Mouse (Mus musculus): ENCODE measurements around the gene Olfr1412. TPM values are rescaled to one million over a fixed set of nuclear protein-coding genes. Genes with fewer than 3 reads are reported as not detected.

Gene Olfr1412
- polyA plus RNA-seq (2016; fragmentation: Nextera tagmentation; extraction: Ambion mirVana), result not detected in 2 replicates

DNA sequence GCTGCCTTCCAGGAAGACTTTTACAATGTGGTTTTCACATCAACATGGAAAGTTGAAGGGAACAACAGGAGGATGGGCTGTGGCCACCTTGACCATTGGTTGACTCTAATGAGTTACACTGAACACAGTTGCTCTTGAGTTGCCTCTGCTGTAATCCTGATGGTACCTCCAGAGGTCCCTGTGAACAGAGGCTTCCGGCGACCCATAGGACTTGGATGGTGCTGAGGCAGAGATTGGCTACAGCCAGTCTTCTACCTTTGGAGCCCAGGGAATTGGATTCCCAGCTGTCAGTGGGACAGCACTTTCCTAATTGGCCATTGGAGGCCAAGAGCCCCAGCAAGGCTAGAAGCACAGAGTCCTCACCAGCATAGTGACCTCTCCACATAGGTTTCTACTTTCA is at the start of gene Olfr1412:
Gene Olfr1412, plus strand, starts transcription at position 301 of the 400 bp plus-strand sequence.
- Histone ChIP-seq H3K4me1 (replicated peaks) (no peaks in the 10 kb centered on the region), H3K4me3 (no peak within 1 kb of the TSS), H3K9me3 (no peaks in the 10 kb centered on the region), H3K36me3 (no peaks in the 10 kb centered on the region), H3K27me3 (ENCODE audit: insufficient read depth, poor library complexity, severe bottlenecking) (no peaks in the 10 kb centered on the region), H3K27ac (no peak within 1 kb of the TSS)
- WGBS, result 83% methylated on average over 2 of the region's 2 CpGs
- no peak for DNase-seq (ENCODE audit: low spot score)

DNA sequence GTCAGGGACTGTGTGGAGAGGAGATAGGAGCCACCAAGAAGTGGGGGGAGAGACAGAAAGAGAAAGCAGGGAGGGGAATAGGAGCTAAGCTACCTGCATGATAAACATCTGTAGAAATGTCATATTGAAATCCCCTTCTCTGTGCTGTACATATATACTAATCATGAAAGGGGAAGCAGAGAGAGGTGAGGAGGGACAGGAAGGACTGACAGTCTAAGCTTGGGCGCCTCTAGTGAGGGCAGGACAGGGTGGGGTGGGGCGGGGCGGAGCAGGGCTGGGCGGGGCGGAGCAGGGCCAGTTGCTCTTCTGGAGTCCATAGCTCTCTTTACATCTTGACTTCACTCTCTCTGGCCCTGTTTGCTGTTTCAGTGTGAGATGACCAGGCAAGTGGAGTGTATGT is 48.6 kb upstream of the Olfr1412 start:
- H3K4me3 ChIP-seq, result no peak overlapping the region
- DNase-seq (ENCODE audit: low spot score), result no peak
- H3K27ac ChIP-seq, result no peak overlapping the region
- no peaks in the 10 kb centered on the region for H3K4me1 ChIP-seq (replicated peaks)
- no peaks in the 10 kb centered on the region for H3K27me3 ChIP-seq (ENCODE audit: insufficient read depth, poor library complexity, severe bottlenecking)
- 45% methylated on average over 5 of the region's 5 CpGs for WGBS
- no peaks in the 10 kb centered on the region for H3K36me3 ChIP-seq
- no peaks in the 10 kb centered on the region for H3K9me3 ChIP-seq

GRCm38 (mm10) chr1:92539071-92539470 is 46.5 kb upstream of the Olfr1412 start:
- H3K4me3 ChIP-seq, result no peak overlapping the region
- DNase-seq (ENCODE audit: low spot score), result no peak
- no peaks in the 10 kb centered on the region for H3K9me3 ChIP-seq
- WGBS, result 47% methylated on average over 2 of the region's 2 CpGs
- H3K4me1 ChIP-seq (replicated peaks), result no peaks in the 10 kb centered on the region
- H3K27ac ChIP-seq, result no peak overlapping the region
- H3K27me3 ChIP-seq (ENCODE audit: insufficient read depth, poor library complexity, severe bottlenecking), result no peaks in the 10 kb centered on the region
- H3K36me3 ChIP-seq, result no peaks in the 10 kb centered on the region

DNA sequence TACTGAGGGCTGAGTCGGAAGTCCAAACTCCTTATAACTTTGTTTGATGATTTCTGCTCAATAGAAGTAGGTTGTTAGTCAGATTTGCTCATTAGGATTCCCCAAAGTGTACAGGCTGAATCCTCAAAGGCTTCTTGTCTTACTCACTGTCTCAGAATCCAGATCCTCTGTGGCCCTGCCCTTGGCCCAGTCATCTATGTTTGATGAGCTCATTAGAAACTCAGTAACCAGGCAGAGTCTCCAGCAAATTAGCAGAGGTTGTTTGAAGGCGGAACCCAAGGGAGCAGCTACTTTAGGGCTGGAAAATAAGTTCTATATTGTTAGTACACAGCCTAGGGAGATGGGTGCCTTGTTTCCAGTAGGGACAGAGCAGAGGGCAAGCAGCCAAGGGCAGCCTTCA is 39.6 kb upstream of the Olfr1412 start:
- Histone ChIP-seq H3K27ac (no peak overlapping the region), H3K27me3 (ENCODE audit: insufficient read depth, poor library complexity, severe bottlenecking) (no peaks in the 10 kb centered on the region), H3K36me3 (no peaks in the 10 kb centered on the region), H3K9me3 (no peaks in the 10 kb centered on the region), H3K4me1 (replicated peaks) (no peaks in the 10 kb centered on the region), H3K4me3 (no peak overlapping the region)
- DNase-seq (ENCODE audit: low spot score), result no peak
- WGBS, result 84% methylated on average over 2 of the region's 2 CpGs

DNA sequence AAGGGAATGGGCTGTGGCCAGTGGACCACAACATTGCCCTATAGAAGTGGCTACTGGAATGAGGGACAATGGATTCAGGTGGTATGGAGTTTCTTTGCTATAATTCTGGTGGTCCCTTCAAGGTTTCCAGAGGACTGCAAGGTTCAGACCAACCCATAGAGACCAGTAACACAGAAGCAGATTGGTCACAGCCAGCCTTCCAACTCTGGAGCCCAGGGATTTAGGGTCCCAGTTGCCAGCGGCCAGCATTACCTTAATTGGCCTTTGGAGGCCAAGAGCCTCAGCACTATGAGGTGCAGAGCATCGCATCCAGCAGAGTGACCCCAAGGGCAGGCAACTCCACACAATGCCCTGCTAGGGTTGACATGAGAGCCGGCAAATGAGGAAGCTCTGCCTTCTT is 14.6 kb upstream of the Olfr1412 start, which contains the start of gene Olfr1413:
Gene Olfr1413, plus strand, starts transcription at position 301 of the 400 bp plus-strand sequence.
- no peaks in the 10 kb centered on the region for H3K27me3 ChIP-seq (ENCODE audit: insufficient read depth, poor library complexity, severe bottlenecking)
- 93% methylated on average over 3 of the region's 3 CpGs for WGBS
- H3K9me3 ChIP-seq, result no peaks in the 10 kb centered on the region
- DNase-seq (ENCODE audit: low spot score), result no peak
- H3K4me1 ChIP-seq (replicated peaks), result no peaks in the 10 kb centered on the region
- H3K4me3 ChIP-seq, result no peak within 1 kb of the TSS
- no peak within 1 kb of the TSS for H3K27ac ChIP-seq
- H3K36me3 ChIP-seq, result no peaks in the 10 kb centered on the region

DNA sequence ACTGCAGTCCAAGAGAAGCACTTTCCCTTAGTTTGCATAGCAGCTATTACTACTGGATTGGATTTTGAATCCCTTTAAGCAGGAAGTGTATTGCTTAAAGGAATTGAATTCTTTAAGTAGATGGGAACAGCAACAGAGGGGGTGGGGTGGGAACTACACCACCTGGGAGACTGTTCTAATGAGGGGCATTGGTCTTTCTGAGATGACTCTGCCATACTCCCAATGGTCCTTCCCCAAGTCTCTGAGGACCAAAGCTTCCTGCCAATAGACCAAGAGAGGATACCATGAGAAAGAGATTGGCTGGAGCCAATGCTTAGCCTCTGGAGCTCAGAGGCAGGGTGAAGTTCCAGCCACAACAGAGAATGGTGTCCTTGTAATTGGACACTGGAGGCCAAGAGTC is 8.5 kb downstream of the Olfr1412 start, which contains the start of gene Olfr1411:
Gene Olfr1411, plus strand, starts transcription at position 301 of the 400 bp plus-strand sequence.
- DNase-seq (ENCODE audit: low spot score), result no peak
- no peak within 1 kb of the TSS for H3K27ac ChIP-seq
- H3K9me3 ChIP-seq, result no peaks in the 10 kb centered on the region
- no peaks in the 10 kb centered on the region for H3K27me3 ChIP-seq (ENCODE audit: insufficient read depth, poor library complexity, severe bottlenecking)
- H3K36me3 ChIP-seq, result no peaks in the 10 kb centered on the region
- no peaks in the 10 kb centered on the region for H3K4me1 ChIP-seq (replicated peaks)
- no peak within 1 kb of the TSS for H3K4me3 ChIP-seq

GRCm38 (mm10) chr1:92596019-92596418 is 10.4 kb downstream of the Olfr1412 start:
- H3K4me3 ChIP-seq, result no peak overlapping the region
- DNase-seq (ENCODE audit: low spot score), result no peak
- no peaks in the 10 kb centered on the region for H3K9me3 ChIP-seq
- H3K36me3 ChIP-seq, result no peaks in the 10 kb centered on the region
- no peaks in the 10 kb centered on the region for H3K4me1 ChIP-seq (replicated peaks)
- no peaks in the 10 kb centered on the region for H3K27me3 ChIP-seq (ENCODE audit: insufficient read depth, poor library complexity, severe bottlenecking)
- no peak overlapping the region for H3K27ac ChIP-seq
- 86% methylated on average over 3 of the region's 3 CpGs for WGBS

DNA sequence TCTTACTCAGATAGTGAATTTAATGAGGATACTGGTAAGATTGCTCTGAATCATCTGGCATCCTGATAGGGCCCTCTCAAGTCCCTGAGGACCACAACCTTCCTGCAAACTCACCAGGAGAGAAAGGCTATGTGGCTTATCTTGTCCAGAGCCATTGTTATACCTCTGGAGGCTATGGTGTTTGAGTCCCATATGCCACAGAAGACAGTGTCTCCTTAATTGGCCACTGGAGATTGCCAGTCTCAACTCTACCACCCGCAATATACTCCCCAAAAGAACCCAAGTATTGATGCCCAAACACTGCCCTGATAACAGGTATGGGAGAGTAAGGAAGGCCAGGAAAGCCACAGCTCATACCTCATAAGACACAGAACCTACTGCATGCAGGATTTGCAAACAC is 19.9 kb downstream of the Olfr1412 start, which contains the start of gene Olfr1410:
Gene Olfr1410, plus strand, starts transcription at position 301 of the 400 bp plus-strand sequence.
- Histone ChIP-seq H3K27me3 (ENCODE audit: insufficient read depth, poor library complexity, severe bottlenecking) (no peaks in the 10 kb centered on the region), H3K4me3 (no peak within 1 kb of the TSS), H3K27ac (no peak within 1 kb of the TSS), H3K9me3 (no peaks in the 10 kb centered on the region), H3K36me3 (no peaks in the 10 kb centered on the region), H3K4me1 (replicated peaks) (no peaks in the 10 kb centered on the region)
- no peak for DNase-seq (ENCODE audit: low spot score)
- 86% methylated on average over 1 of the region's 1 CpGs for WGBS

DNA sequence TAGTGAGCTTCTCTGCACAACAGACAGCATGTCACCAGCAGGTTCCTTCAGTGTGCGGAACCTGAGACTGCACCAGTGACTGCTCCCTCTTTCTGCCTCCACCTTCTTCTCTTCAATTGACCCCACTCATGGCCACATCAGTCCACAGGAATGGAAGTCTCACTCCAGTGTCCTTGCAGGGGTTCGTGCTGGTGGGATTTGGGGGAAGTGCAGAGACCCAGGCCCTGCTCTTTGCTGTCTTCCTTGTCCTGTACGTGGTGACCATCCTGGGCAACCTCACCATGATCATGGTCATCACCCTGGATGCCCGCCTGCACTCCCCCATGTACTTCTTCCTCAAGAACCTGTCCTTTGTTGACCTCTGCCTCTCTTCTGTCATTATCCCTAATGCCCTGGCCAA is 22.1 kb downstream of the Olfr1412 start:
- no peaks in the 10 kb centered on the region for H3K4me1 ChIP-seq (replicated peaks)
- no peaks in the 10 kb centered on the region for H3K36me3 ChIP-seq
- no peaks in the 10 kb centered on the region for H3K9me3 ChIP-seq
- peaks cover 10% of the 10 kb centered on the region; the same call in 1 of the 2 replicates for H3K27me3 ChIP-seq (ENCODE audit: insufficient read depth, poor library complexity, severe bottlenecking)
- WGBS, result 74% methylated on average over 4 of the region's 4 CpGs
- no peak for DNase-seq (ENCODE audit: low spot score)
- H3K27ac ChIP-seq, result no peak overlapping the region
- H3K4me3 ChIP-seq, result no peak overlapping the region

GRCm38 (mm10) chr1:92611008-92611407 is 25.4 kb downstream of the Olfr1412 start:
- WGBS, result 10% methylated on average over 5 of the region's 5 CpGs
- Histone ChIP-seq H3K36me3 (no peaks in the 10 kb centered on the region), H3K4me1 (replicated peaks) (no peaks in the 10 kb centered on the region), H3K9me3 (no peaks in the 10 kb centered on the region), H3K27ac (no peak overlapping the region), H3K4me3 (no peak overlapping the region), H3K27me3 (ENCODE audit: insufficient read depth, poor library complexity, severe bottlenecking) (peaks cover 10% of the 10 kb centered on the region; the same call in 1 of the 2 replicates)
- peak; percentile 47 for DNase-seq (ENCODE audit: low spot score)

DNA sequence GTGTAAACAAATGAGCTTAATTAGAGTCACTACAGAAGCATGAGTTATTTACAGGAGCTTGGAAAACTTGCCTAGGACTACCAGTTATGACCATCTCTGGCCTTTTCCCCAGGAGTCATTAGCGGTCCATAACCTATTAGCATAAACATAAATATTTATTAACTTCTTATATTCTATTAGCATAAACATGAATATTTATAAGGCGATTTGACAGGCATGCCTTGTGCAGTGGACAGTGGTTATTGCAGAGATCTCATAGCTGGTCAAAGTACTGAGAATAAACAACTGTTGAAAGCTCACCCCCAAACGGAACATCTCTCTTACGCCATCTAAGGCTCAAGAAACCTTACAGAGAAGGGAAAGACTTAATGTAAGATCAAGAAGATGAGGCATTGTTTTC is 27.6 kb downstream of the Olfr1412 start:
- no peak overlapping the region for H3K4me3 ChIP-seq
- no peaks in the 10 kb centered on the region for H3K4me1 ChIP-seq (replicated peaks)
- peaks cover 10% of the 10 kb centered on the region; the same call in 1 of the 2 replicates for H3K27me3 ChIP-seq (ENCODE audit: insufficient read depth, poor library complexity, severe bottlenecking)
- 52% methylated on average over 4 of the region's 4 CpGs for whole genome bisulfite sequencing
- no peaks in the 10 kb centered on the region for H3K9me3 ChIP-seq
- no peak overlapping the region for H3K27ac ChIP-seq
- no peaks in the 10 kb centered on the region for H3K36me3 ChIP-seq
- DNase-seq (ENCODE audit: low spot score), result no peak

DNA sequence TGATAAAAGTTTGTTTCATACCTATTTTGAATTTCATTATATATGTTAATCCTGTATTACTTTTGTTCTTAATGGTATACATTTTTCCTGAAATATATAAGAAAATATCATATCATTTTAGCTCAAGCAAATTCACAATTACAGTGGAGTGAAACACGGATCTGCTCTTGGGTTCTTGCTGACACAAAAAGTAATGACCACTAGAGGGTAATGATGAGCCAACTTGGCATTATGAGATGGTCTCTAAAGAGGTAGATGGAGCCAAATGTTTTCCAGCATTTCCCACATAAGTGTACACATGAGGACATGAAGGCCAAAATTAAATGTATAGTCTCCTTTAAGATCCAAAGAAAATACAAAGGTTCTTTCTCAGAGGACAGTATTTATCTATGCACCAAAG is 28.9 kb downstream of the Olfr1412 start:
- no peak for DNase-seq (ENCODE audit: low spot score)
- no peaks in the 10 kb centered on the region for H3K36me3 ChIP-seq
- no peaks in the 10 kb centered on the region for H3K9me3 ChIP-seq
- H3K4me3 ChIP-seq, result no peak overlapping the region
- 7% methylated on average over 1 of the region's 1 CpGs for WGBS
- no peak overlapping the region for H3K27ac ChIP-seq
- no peaks in the 10 kb centered on the region for H3K4me1 ChIP-seq (replicated peaks)
- peaks cover 10% of the 10 kb centered on the region; the same call in 1 of the 2 replicates for H3K27me3 ChIP-seq (ENCODE audit: insufficient read depth, poor library complexity, severe bottlenecking)

DNA sequence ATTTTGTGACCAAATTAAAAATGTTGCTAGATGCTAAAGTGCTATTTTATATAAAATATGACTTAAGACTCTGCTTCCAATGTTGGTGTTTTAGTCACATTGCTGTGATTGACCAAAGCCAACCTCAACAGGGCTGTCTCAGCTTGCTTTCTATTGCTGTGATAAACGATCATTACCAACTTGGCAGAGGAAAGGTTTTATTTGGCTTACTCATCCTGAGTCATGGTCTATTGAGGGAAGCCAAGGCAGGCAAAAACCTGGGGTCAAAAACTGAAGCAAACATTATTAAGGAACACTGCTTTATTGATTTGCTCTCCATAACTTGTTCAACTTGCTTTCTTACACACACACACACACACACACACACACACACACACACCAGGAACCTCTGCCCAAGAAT is 30.5 kb downstream of the Olfr1412 start:
- Histone ChIP-seq H3K27ac (no peak overlapping the region), H3K4me1 (replicated peaks) (no peaks in the 10 kb centered on the region), H3K36me3 (no peaks in the 10 kb centered on the region), H3K9me3 (no peaks in the 10 kb centered on the region), H3K27me3 (ENCODE audit: insufficient read depth, poor library complexity, severe bottlenecking) (peaks cover 10% of the 10 kb centered on the region; the same call in 1 of the 2 replicates), H3K4me3 (no peak overlapping the region)
- 84% methylated on average over 1 of the region's 1 CpGs for WGBS
- DNase-seq (ENCODE audit: low spot score), result no peak

- no peaks in the 10 kb centered on the region for H3K9me3 ChIP-seq
- no peak within 1 kb of the TSS for H3K4me3 ChIP-seq
- H3K36me3 ChIP-seq, result no peaks in the 10 kb centered on the region
- WGBS, result 65% methylated on average over 2 of the region's 2 CpGs
- peaks cover under 1% of the 10 kb centered on the region; the same call in 1 of the 2 replicates for H3K27me3 ChIP-seq (ENCODE audit: insufficient read depth, poor library complexity, severe bottlenecking)
- no peak for DNase-seq (ENCODE audit: low spot score)
- H3K27ac ChIP-seq, result no peak within 1 kb of the TSS
- no peaks in the 10 kb centered on the region for H3K4me1 ChIP-seq (replicated peaks)
Measured at GRCm38 (mm10) chr1:92617488-92617887, 31.9 kb downstream of the Olfr1412 start, which contains the start of gene Olfr12. Gene Olfr12, plus strand, starts transcription at chr1:92617788.
